Mouse (Mus musculus): Measurements from ENCODE around the gene Ehbp1l1.
"Not testable (repeated sequence)": the region's sequence is repeated elsewhere in the genome, so short reads cannot be mapped to it uniquely, and the experiment has no call there.

Gene Ehbp1l1

GRCm38 (mm10) chr19:5710068-5710467 lies 16.0 kb downstream of the Ehbp1l1 start:
- DNase-seq (ENCODE audit: low read depth): no peak

GRCm38 (mm10) chr19:5704801-5705571 lies 21.1 kb downstream of the Ehbp1l1 start:
- DNase-seq (ENCODE audit: low read depth): peak; percentile 79

- DNase-seq (ENCODE audit: low read depth): no peak
Measured at GRCm38 (mm10) chr19:5704163-5704800, 21.8 kb downstream of the Ehbp1l1 start, which contains the start of gene Kcnk7. TSS of gene Kcnk7 (plus strand) at chr19:5704367.

GRCm38 (mm10) chr19:5695849-5696462 lies 30.2 kb downstream of the Ehbp1l1 start:
- no peak for DNase-seq (ENCODE audit: low read depth)

- DNase-seq (ENCODE audit: low read depth): no peak
Measured at GRCm38 (mm10) chr19:5693801-5694200, 32.3 kb downstream of the Ehbp1l1 start.

GRCm38 (mm10) chr19:5692913-5693396 lies 33.2 kb downstream of the Ehbp1l1 start:
- DNase-seq (ENCODE audit: low read depth): no peak

- DNase-seq (ENCODE audit: low read depth): no peak
Measured at GRCm38 (mm10) chr19:5692086-5692912, 33.8 kb downstream of the Ehbp1l1 start.

- DNase-seq (ENCODE audit: low read depth): no peak
Measured at GRCm38 (mm10) chr19:5691601-5692000, 34.5 kb downstream of the Ehbp1l1 start.

- peak; percentile 22 for DNase-seq (ENCODE audit: low read depth)
Measured at GRCm38 (mm10) chr19:5690343-5690735, 35.8 kb downstream of the Ehbp1l1 start.

- DNase-seq (ENCODE audit: low read depth): peak; percentile 91
Measured at GRCm38 (mm10) chr19:5689565-5690342, 36.4 kb downstream of the Ehbp1l1 start.

- DNase-seq (ENCODE audit: low read depth): no peak
Measured at GRCm38 (mm10) chr19:5689088-5689428, 37.1 kb downstream of the Ehbp1l1 start.

GRCm38 (mm10) chr19:5688200-5689087 lies 37.7 kb downstream of the Ehbp1l1 start, which contains the start of the genes Map3k11 and Pcnx3:
TSS of gene Map3k11 (plus strand) at chr19:5688742.
TSS of gene Pcnx3 (minus strand) at chr19:5688908.
- peak; percentile 100 for DNase-seq (ENCODE audit: low read depth)

- DNase-seq (ENCODE audit: low read depth): peak; percentile 35
Measured at GRCm38 (mm10) chr19:5687738-5688137, 38.4 kb downstream of the Ehbp1l1 start.

- DNase-seq (ENCODE audit: low read depth): not testable (repeated sequence)
Measured at GRCm38 (mm10) chr19:5686954-5687353, 39.2 kb downstream of the Ehbp1l1 start.

GRCm38 (mm10) chr19:5686437-5686836 lies 39.7 kb downstream of the Ehbp1l1 start:
- no peak for DNase-seq (ENCODE audit: low read depth)

GRCm38 (mm10) chr19:5685861-5686260 lies 40.3 kb downstream of the Ehbp1l1 start:
- DNase-seq (ENCODE audit: low read depth): no peak

GRCm38 (mm10) chr19:5685431-5685830 lies 40.7 kb downstream of the Ehbp1l1 start:
- DNase-seq (ENCODE audit: low read depth): no peak

GRCm38 (mm10) chr19:5684985-5685384 lies 41.1 kb downstream of the Ehbp1l1 start:
- DNase-seq (ENCODE audit: low read depth): no peak

- no peak for DNase-seq (ENCODE audit: low read depth)
Measured at GRCm38 (mm10) chr19:5684236-5684635, 41.9 kb downstream of the Ehbp1l1 start.

- no peak for DNase-seq (ENCODE audit: low read depth)
Measured at GRCm38 (mm10) chr19:5680432-5680831, 45.7 kb downstream of the Ehbp1l1 start.
